Mouse (Mus musculus): ENCODE data around the gene Tbx1. TPM values are rescaled to one million over a fixed set of nuclear protein-coding genes. Genes with fewer than 3 reads are reported as not detected.
A peak's percentile ranks its signal among the peaks of the same experiment; 100 is the strongest.

Gene Tbx1
- polyA plus RNA-seq, 1 experiment: 4.2 TPM

- H3K36me3 ChIP-seq (ENCODE audit: control insufficient read depth, insufficient read depth, low read length): no peaks in the 10 kb centered on the region
- H3K27me3 ChIP-seq (ENCODE audit: control insufficient read depth, insufficient read depth, low read length): no peaks in the 10 kb centered on the region
- H3K4me1 ChIP-seq (ENCODE audit: control insufficient read depth, insufficient read depth, low read length): peaks cover 48% of the 10 kb centered on the region
- H3K4me3 ChIP-seq (ENCODE audit: control insufficient read depth, low read depth, low read length): peak within 1 kb of the TSS; percentile 84
- H3K27ac ChIP-seq (ENCODE audit: control insufficient read depth, insufficient read depth, low read depth, low read length): peak within 1 kb of the TSS; percentile 32; the same call in 1 of the 2 replicates
- peak; percentile 93 for TF ChIP-seq CTCF (IDR thresholded peaks at IDR 0.05; ENCODE audit: control insufficient read depth, insufficient read depth, insufficient replicate concordance, low read depth, low read length)
- peak; percentile 46; the same call in 1 of the 2 replicates for TF ChIP-seq POLR2A (IDR thresholded peaks at IDR 0.05; ENCODE audit: control insufficient read depth, low read depth, low read length)
These were observed 36.0 kb upstream of the Tbx1 start, which contains the start of gene Gm49601 for GRCm38 (mm10) chr16:18626376-18626878. TSS of gene Gm49601 (minus strand) at chr16:18626427.

GRCm38 (mm10) chr16:18625791-18626311 lies 35.4 kb upstream of the Tbx1 start:
- no peaks in the 10 kb centered on the region for H3K27me3 ChIP-seq (ENCODE audit: control insufficient read depth, insufficient read depth, low read length)
- no peak for TF ChIP-seq POLR2A (IDR thresholded peaks at IDR 0.05; ENCODE audit: control insufficient read depth, low read depth, low read length)
- 0 out of 2 replicates have a peak, but pooled peaks have one; percentile 0 for TF ChIP-seq CTCF (IDR thresholded peaks at IDR 0.05; ENCODE audit: control insufficient read depth, insufficient read depth, insufficient replicate concordance, low read depth, low read length)
- H3K27ac ChIP-seq (ENCODE audit: control insufficient read depth, insufficient read depth, low read depth, low read length): peak overlapping the region; percentile 32; the same call in 1 of the 2 replicates
- H3K36me3 ChIP-seq (ENCODE audit: control insufficient read depth, insufficient read depth, low read length): no peaks in the 10 kb centered on the region
- H3K4me3 ChIP-seq (ENCODE audit: control insufficient read depth, low read depth, low read length): peak overlapping the region; percentile 84
- H3K4me1 ChIP-seq (ENCODE audit: control insufficient read depth, insufficient read depth, low read length): peaks cover 53% of the 10 kb centered on the region

GRCm38 (mm10) chr16:18625097-18625496 lies 34.6 kb upstream of the Tbx1 start:
- Histone ChIP-seq H3K4me1 (ENCODE audit: control insufficient read depth, insufficient read depth, low read length) (peaks cover 57% of the 10 kb centered on the region), H3K27me3 (ENCODE audit: control insufficient read depth, insufficient read depth, low read length) (no peaks in the 10 kb centered on the region), H3K27ac (ENCODE audit: control insufficient read depth, insufficient read depth, low read depth, low read length) (no peak overlapping the region), H3K36me3 (ENCODE audit: control insufficient read depth, insufficient read depth, low read length) (no peaks in the 10 kb centered on the region), H3K4me3 (ENCODE audit: control insufficient read depth, low read depth, low read length) (peak overlapping the region; percentile 7; the same call in 1 of the 2 replicates)
- TF ChIP-seq CTCF (IDR thresholded peaks at IDR 0.05; ENCODE audit: control insufficient read depth, insufficient read depth, insufficient replicate concordance, low read depth, low read length) (no peak), POLR2A (IDR thresholded peaks at IDR 0.05; ENCODE audit: control insufficient read depth, low read depth, low read length) (no peak)

GRCm38 (mm10) chr16:18624641-18625040 lies 34.2 kb upstream of the Tbx1 start:
- H3K36me3 ChIP-seq (ENCODE audit: control insufficient read depth, insufficient read depth, low read length): no peaks in the 10 kb centered on the region
- H3K27me3 ChIP-seq (ENCODE audit: control insufficient read depth, insufficient read depth, low read length): no peaks in the 10 kb centered on the region
- H3K4me1 ChIP-seq (ENCODE audit: control insufficient read depth, insufficient read depth, low read length): peaks cover 57% of the 10 kb centered on the region
- TF ChIP-seq CTCF (IDR thresholded peaks at IDR 0.05; ENCODE audit: control insufficient read depth, insufficient read depth, insufficient replicate concordance, low read depth, low read length) (no peak), POLR2A (IDR thresholded peaks at IDR 0.05; ENCODE audit: control insufficient read depth, low read depth, low read length) (no peak)
- H3K27ac ChIP-seq (ENCODE audit: control insufficient read depth, insufficient read depth, low read depth, low read length): no peak overlapping the region
- H3K4me3 ChIP-seq (ENCODE audit: control insufficient read depth, low read depth, low read length): no peak overlapping the region

GRCm38 (mm10) chr16:18623751-18624540 lies 33.5 kb upstream of the Tbx1 start:
- Histone ChIP-seq H3K4me1 (ENCODE audit: control insufficient read depth, insufficient read depth, low read length) (peaks cover 52% of the 10 kb centered on the region), H3K4me3 (ENCODE audit: control insufficient read depth, low read depth, low read length) (no peak overlapping the region), H3K27ac (ENCODE audit: control insufficient read depth, insufficient read depth, low read depth, low read length) (no peak overlapping the region), H3K36me3 (ENCODE audit: control insufficient read depth, insufficient read depth, low read length) (no peaks in the 10 kb centered on the region), H3K27me3 (ENCODE audit: control insufficient read depth, insufficient read depth, low read length) (no peaks in the 10 kb centered on the region)
- TF ChIP-seq POLR2A (IDR thresholded peaks at IDR 0.05; ENCODE audit: control insufficient read depth, low read depth, low read length) (no peak), CTCF (IDR thresholded peaks at IDR 0.05; ENCODE audit: control insufficient read depth, insufficient read depth, insufficient replicate concordance, low read depth, low read length) (no peak)

GRCm38 (mm10) chr16:18622916-18623750 lies 32.7 kb upstream of the Tbx1 start:
- Histone ChIP-seq H3K4me3 (ENCODE audit: control insufficient read depth, low read depth, low read length) (no peak overlapping the region), H3K27me3 (ENCODE audit: control insufficient read depth, insufficient read depth, low read length) (no peaks in the 10 kb centered on the region), H3K27ac (ENCODE audit: control insufficient read depth, insufficient read depth, low read depth, low read length) (no peak overlapping the region), H3K4me1 (ENCODE audit: control insufficient read depth, insufficient read depth, low read length) (peaks cover 44% of the 10 kb centered on the region), H3K36me3 (ENCODE audit: control insufficient read depth, insufficient read depth, low read length) (no peaks in the 10 kb centered on the region)
- TF ChIP-seq POLR2A (IDR thresholded peaks at IDR 0.05; ENCODE audit: control insufficient read depth, low read depth, low read length) (no peak), CTCF (IDR thresholded peaks at IDR 0.05; ENCODE audit: control insufficient read depth, insufficient read depth, insufficient replicate concordance, low read depth, low read length) (no peak)

Data from testis, adult 2 months (tissue).